Mouse (Mus musculus): ENCODE measurements around the gene Apod.
"Not testable (repeated sequence)": the region's sequence is repeated elsewhere in the genome, so short reads cannot be mapped to it uniquely, and the experiment has no call there.

The Apod gene

GRCm38 (mm10) chr16:31321501-31321900, 6.9 kb upstream of the Apod start:
- DNase-seq (ENCODE audit: low read depth, low spot score): no peak

GRCm38 (mm10) chr16:31320954-31321353, 6.3 kb upstream of the Apod start:
- DNase-seq (ENCODE audit: low read depth, low spot score): no peak

- DNase-seq (ENCODE audit: low read depth, low spot score): not testable (repeated sequence)
Observed at GRCm38 (mm10) chr16:31319723-31320122, 5.1 kb upstream of the Apod start.

GRCm38 (mm10) chr16:31319316-31319715, 4.7 kb upstream of the Apod start:
- DNase-seq (ENCODE audit: low read depth, low spot score): no peak

- DNase-seq (ENCODE audit: low read depth, low spot score): no peak
Observed at GRCm38 (mm10) chr16:31318418-31318817, 3.8 kb upstream of the Apod start.

GRCm38 (mm10) chr16:31316246-31317143, 1.9 kb upstream of the Apod start:
- not testable (repeated sequence) for DNase-seq (ENCODE audit: low read depth, low spot score)

GRCm38 (mm10) chr16:31315294-31315693, 686 bp upstream of the Apod start:
- DNase-seq (ENCODE audit: low read depth, low spot score): no peak

- no peak for DNase-seq (ENCODE audit: low read depth, low spot score)
Observed at GRCm38 (mm10) chr16:31313611-31314010, 997 bp downstream of the Apod start.

GRCm38 (mm10) chr16:31312296-31312695, 2.3 kb downstream of the Apod start:
- no peak for DNase-seq (ENCODE audit: low read depth, low spot score)

GRCm38 (mm10) chr16:31305199-31305919, 9.2 kb downstream of the Apod start:
- DNase-seq (ENCODE audit: low read depth, low spot score): no peak

GRCm38 (mm10) chr16:31303276-31303675, 11.3 kb downstream of the Apod start:
- DNase-seq (ENCODE audit: low read depth, low spot score): no peak

- DNase-seq (ENCODE audit: low read depth, low spot score): no peak
Observed at GRCm38 (mm10) chr16:31300883-31301532, 13.6 kb downstream of the Apod start.

GRCm38 (mm10) chr16:31300467-31300866, 14.1 kb downstream of the Apod start:
- no peak for DNase-seq (ENCODE audit: low read depth, low spot score)

- DNase-seq (ENCODE audit: low read depth, low spot score): no peak
Observed at GRCm38 (mm10) chr16:31299960-31300353, 14.7 kb downstream of the Apod start.

GRCm38 (mm10) chr16:31299164-31299959, 15.2 kb downstream of the Apod start:
- DNase-seq (ENCODE audit: low read depth, low spot score): no peak

GRCm38 (mm10) chr16:31297113-31297512, 17.5 kb downstream of the Apod start:
- DNase-seq (ENCODE audit: low read depth, low spot score): no peak

GRCm38 (mm10) chr16:31293761-31294160, 20.8 kb downstream of the Apod start:
- DNase-seq (ENCODE audit: low read depth, low spot score): peak; percentile 30

- no peak for DNase-seq (ENCODE audit: low read depth, low spot score)
Observed at GRCm38 (mm10) chr16:31290751-31291365, 23.8 kb downstream of the Apod start.

- DNase-seq (ENCODE audit: low read depth, low spot score): no peak
Observed at GRCm38 (mm10) chr16:31290281-31290680, 24.3 kb downstream of the Apod start.

GRCm38 (mm10) chr16:31287712-31288111, 26.9 kb downstream of the Apod start:
- DNase-seq (ENCODE audit: low read depth, low spot score): no peak

All from A20 (cell line).